Mouse (Mus musculus): ENCODE results near the gene Prr15. TPM values are rescaled to one million over a fixed set of nuclear protein-coding genes. Genes with fewer than 3 reads are reported as not detected.

Gene Prr15
- polyA plus RNA-seq, 1 experiment from 2014 or later: 3.9 TPM

GRCm38 (mm10) chr6:54366607-54367006, 41.0 kb downstream of the Prr15 start:
- no peak for ATAC-seq (ENCODE audit: borderline replicate concordance, extremely low read depth, low FRiP score, low TSS enrichment)
- Histone ChIP-seq H3K27ac (no peak overlapping the region), H3K9me3 (no peaks in the 10 kb centered on the region), H3K36me3 (no peaks in the 10 kb centered on the region), H3K27me3 (no peaks in the 10 kb centered on the region), H3K4me2 (no peak overlapping the region), H3K4me3 (no peak overlapping the region), H3K9ac (no peak overlapping the region), H3K4me1 (no peaks in the 10 kb centered on the region)
- WGBS: 72% methylated on average over 5 of the region's 5 CpGs

- Histone ChIP-seq H3K4me2 (no peak overlapping the region), H3K27ac (no peak overlapping the region), H3K27me3 (no peaks in the 10 kb centered on the region), H3K9ac (no peak overlapping the region), H3K4me3 (no peak overlapping the region), H3K36me3 (no peaks in the 10 kb centered on the region), H3K9me3 (no peaks in the 10 kb centered on the region), H3K4me1 (no peaks in the 10 kb centered on the region)
- no peak for ATAC-seq (ENCODE audit: borderline replicate concordance, extremely low read depth, low FRiP score, low TSS enrichment)
- 6% methylated on average over 6 of the region's 6 CpGs for WGBS
Observed at GRCm38 (mm10) chr6:54368071-54368470, 42.4 kb downstream of the Prr15 start.

- no peak for ATAC-seq (ENCODE audit: borderline replicate concordance, extremely low read depth, low FRiP score, low TSS enrichment)
- 61% methylated on average over 6 of the region's 6 CpGs for WGBS
- Histone ChIP-seq H3K9me3 (no peaks in the 10 kb centered on the region), H3K27ac (no peak overlapping the region), H3K27me3 (no peaks in the 10 kb centered on the region), H3K4me3 (no peak overlapping the region), H3K4me2 (no peak overlapping the region), H3K9ac (no peak overlapping the region), H3K36me3 (no peaks in the 10 kb centered on the region), H3K4me1 (no peaks in the 10 kb centered on the region)
Observed at GRCm38 (mm10) chr6:54369913-54370542, 44.4 kb downstream of the Prr15 start.

GRCm38 (mm10) chr6:54371874-54372273, 46.2 kb downstream of the Prr15 start:
- Histone ChIP-seq H3K36me3 (no peaks in the 10 kb centered on the region), H3K4me3 (no peak overlapping the region), H3K27me3 (no peaks in the 10 kb centered on the region), H3K27ac (no peak overlapping the region), H3K4me2 (no peak overlapping the region), H3K9me3 (no peaks in the 10 kb centered on the region), H3K9ac (no peak overlapping the region), H3K4me1 (no peaks in the 10 kb centered on the region)
- WGBS: 74% methylated on average over 3 of the region's 3 CpGs
- ATAC-seq (ENCODE audit: borderline replicate concordance, extremely low read depth, low FRiP score, low TSS enrichment): no peak

GRCm38 (mm10) chr6:54379356-54379755, 53.7 kb downstream of the Prr15 start:
- Histone ChIP-seq H3K27me3 (no peaks in the 10 kb centered on the region), H3K9ac (no peak overlapping the region), H3K36me3 (no peaks in the 10 kb centered on the region), H3K9me3 (no peaks in the 10 kb centered on the region), H3K27ac (no peak overlapping the region), H3K4me1 (no peaks in the 10 kb centered on the region), H3K4me3 (no peak overlapping the region), H3K4me2 (no peak overlapping the region)
- WGBS: 62% methylated on average over 2 of the region's 2 CpGs
- no peak for ATAC-seq (ENCODE audit: borderline replicate concordance, extremely low read depth, low FRiP score, low TSS enrichment)

Other genes starting within 250 kb of the Prr15 start
- gene Wipf3, start 103.8 kb downstream of the Prr15 start, polyA plus RNA-seq (2015; fragmentation: Nextera tagmentation; extraction: Ambion mirVana): 1.2 and 1.5 TPM in 2 replicates
- 1.5 and 2.8 TPM in 2 replicates for gene Scrn1, start 240.7 kb downstream of the Prr15 start, polyA plus RNA-seq (2015; fragmentation: Nextera tagmentation; extraction: Ambion mirVana)